Mouse (Mus musculus) bone marrow, adult 2 months (tissue): ENCODE measurements around the gene Gjb4. TPM values are rescaled to one million over a fixed set of nuclear protein-coding genes. Genes with fewer than 3 reads are reported as not detected.

Source experiments
- H3K27ac ChIP-seq: fragments of 200-500 bp; 2 replicates; pipeline ENCODE4 v1.5.1; 2012; ENCODE audit warnings: low read depth, mild to moderate bottlenecking, control low read depth, inconsistent platforms, low read length; ENCODE audit not compliant: control insufficient read depth, poor library complexity, insufficient read depth
- H3K4me1 ChIP-seq: fragments of 200-500 bp; 2 replicates; pipeline ENCODE4 v1.6.1; 2011; ENCODE audit warnings: low read length; ENCODE audit not compliant: control insufficient read depth, insufficient read depth
- H3K4me3 ChIP-seq: fragments of 200-500 bp; replicated peaks from 2 replicates; pipeline ENCODE3; 2011; ENCODE audit warnings: mild to moderate bottlenecking, low read depth, low read length, control low read depth; ENCODE audit not compliant: control insufficient read depth
- CTCF ChIP-seq: fragments of 200-500 bp; IDR thresholded peaks from 2 replicates; pipeline ENCODE4 v1.5.1; 2011; ENCODE audit warnings: low read length, control low read depth; ENCODE audit not compliant: control insufficient read depth, insufficient read depth
- POLR2A ChIP-seq: fragments of 200-500 bp; IDR thresholded peaks from 2 replicates; pipeline ENCODE4 v1.6.1; 2011; ENCODE audit warnings: low read depth, mild to moderate bottlenecking, control low read depth, low read length, borderline replicate concordance; ENCODE audit not compliant: control insufficient read depth
- WGBS: fragments of 180-500 bp; shearing (Covaris S2); methylation state at CpG from one replicate; pipeline ENCODE4 v1.1.7; 2018; 5-methylcytosine and 5-hydroxymethylcytosine counted together
- polyA plus RNA-seq: library from polyadenylated mRNA; stranded (reverse); fragments of >200 nt; gene quantifications from 2 replicates; pipeline ENCODE4 v1.2.4, GENCODE M21; 2011; ENCODE audit warnings: low replicate concordance; ENCODE audit not compliant: missing spikeins, insufficient read depth, insufficient read length

Gene Gjb4
- polyA plus RNA-seq, result not detected in 2 replicates

DNA sequence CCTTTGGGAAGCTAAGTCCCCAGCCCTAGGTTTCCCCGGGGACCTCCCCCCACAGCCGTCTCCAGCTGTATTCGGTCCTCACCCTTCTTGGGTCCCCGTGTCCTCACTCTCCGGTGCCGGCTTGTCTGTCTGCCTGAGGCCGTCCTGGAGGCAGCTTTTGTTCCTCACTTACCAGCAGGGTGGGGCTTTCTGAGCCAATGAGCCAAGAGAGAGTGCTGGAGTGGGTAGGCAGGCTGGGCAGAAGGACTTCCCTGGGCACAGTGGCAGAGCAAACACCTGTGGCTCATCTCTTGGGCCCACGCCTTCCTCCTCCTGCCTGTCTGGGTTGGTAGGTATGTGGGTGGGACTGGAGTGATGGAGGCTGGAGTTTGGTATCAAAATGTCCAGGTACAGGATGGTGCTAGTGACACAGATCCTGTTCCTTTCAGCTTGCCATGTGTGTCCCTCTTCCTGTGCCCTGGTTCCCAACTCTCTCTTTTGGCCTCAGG is at the start of gene Gjb4:
Gene Gjb4 (minus strand): TSS at position 131 of the 488 bp plus-strand sequence.
- no peaks in the 10 kb centered on the region for H3K4me1 ChIP-seq
- H3K4me3 ChIP-seq, result no peak within 1 kb of the TSS
- H3K27ac ChIP-seq, result no peak within 1 kb of the TSS
- 85% methylated on average over 8 of the region's 8 CpGs for WGBS
- TF ChIP-seq CTCF (no peak), POLR2A (no peak)

DNA sequence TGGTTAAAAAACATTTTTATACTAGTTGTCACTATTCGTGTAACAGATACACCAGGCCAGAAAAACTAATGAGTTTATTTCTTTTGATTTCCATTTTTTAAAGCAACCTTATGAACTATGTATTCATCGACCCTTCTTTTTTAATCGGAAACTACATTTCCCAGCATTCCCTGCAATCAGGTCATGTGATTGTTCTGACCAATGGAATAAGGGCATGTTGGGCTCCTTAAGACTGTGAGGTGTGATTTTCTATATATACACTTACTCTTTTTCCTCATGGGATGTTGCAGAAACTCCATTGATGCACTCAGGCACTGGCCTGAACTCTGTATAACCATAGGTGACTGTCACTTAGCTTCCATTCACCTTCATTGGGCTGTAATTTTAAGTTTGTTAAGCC is 48.7 kb upstream of the Gjb4 start:
- TF ChIP-seq CTCF, result no peak
- TF ChIP-seq POLR2A, result no peak
- no peak overlapping the region for H3K4me3 ChIP-seq
- H3K4me1 ChIP-seq, result no peaks in the 10 kb centered on the region
- no peak overlapping the region for H3K27ac ChIP-seq
- 70% methylated on average over 3 of the region's 3 CpGs for WGBS

DNA sequence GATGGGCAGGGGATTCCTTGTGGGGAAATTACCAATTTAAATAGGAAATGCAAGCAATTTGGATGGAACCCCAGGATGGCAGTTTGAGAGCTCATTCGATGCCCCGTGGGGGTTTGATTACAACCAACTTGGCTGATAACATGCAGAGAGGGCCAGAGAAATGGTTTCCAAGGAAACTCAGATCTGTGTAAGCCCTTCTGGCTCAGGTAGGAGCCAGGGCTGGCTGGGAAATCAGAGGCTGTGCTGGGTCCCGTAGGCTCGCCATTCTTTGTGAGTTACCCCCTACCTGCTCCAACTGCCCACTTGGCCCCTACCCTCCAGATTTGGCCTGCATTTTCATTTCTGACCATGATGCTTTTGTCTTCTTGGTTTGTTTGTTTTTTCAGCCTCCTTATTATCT is 48.3 kb upstream of the Gjb4 start:
- Histone ChIP-seq H3K4me1 (no peaks in the 10 kb centered on the region), H3K4me3 (no peak overlapping the region), H3K27ac (no peak overlapping the region)
- WGBS, result 75% methylated on average over 4 of the region's 4 CpGs
- TF ChIP-seq CTCF (no peak), POLR2A (no peak)

DNA sequence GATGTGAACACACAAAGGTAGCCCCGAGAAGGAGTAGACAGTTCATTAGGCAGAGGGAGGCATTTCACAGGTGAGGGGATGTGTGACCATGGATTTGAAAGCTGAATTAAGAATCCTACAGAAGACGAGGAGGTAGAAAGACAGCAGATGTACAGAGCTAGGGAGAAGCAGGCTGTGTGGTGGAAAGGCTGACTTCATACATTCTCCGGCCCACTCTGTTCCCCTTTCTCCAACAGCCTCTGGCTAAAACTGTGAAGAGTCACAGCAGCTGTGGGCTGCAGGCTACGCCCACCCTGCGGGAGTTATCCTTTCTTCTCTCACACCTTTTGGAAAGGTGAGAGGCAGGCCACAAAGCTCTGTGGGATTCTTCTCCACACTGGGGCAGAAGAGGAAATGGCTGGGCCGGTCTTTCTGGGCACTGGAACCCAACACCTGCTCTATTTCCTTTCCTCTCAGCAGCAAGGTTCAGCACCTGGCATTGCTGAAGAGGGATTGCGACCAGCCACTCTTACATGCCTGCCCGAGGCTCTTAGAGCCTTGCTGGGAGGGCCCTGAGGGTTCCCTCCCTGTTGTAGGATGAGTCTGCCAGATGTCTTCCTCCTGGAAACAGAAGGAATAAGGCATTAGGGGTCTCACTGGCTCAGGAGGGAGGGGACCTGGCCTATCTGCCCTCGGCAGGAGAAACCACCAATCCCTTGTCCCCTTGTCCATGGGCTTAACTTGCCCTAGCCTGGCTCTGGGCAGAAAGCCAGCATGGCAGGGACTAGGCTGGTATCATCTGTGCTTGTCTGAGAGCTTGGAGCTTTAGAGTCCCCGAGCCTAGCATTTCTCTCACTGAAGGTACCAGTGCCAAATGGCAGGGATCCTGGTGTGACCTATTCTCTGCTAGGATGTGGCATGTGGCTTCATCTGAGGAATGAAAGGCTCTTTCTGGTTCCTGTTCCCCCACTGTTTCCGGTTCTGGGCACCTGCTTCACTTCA is 46.6 kb upstream of the Gjb4 start:
- Histone ChIP-seq H3K4me3 (no peak overlapping the region), H3K27ac (no peak overlapping the region), H3K4me1 (no peaks in the 10 kb centered on the region)
- 34% methylated on average over 11 of the region's 11 CpGs for WGBS
- TF ChIP-seq POLR2A, result no peak
- no peak for TF ChIP-seq CTCF

DNA sequence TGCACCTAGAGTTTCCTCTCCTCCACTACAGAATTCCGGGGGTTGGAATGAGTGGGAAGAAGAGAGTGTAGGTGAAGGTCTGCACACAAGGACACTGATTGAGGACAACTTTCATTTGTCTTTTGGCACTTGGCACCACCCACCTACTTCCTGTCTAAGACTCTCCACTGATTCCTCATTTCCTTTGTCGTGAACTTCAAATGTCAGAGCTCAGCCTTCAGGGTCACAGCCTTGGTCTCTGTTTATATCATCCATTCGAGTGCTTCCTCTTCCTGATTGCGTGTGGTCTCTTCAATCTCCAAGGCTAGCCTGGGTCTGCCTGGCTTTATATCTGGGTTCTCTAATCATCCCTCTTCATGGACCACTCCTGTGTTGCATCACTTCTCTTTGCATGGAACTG is 41.7 kb upstream of the Gjb4 start:
- Histone ChIP-seq H3K4me1 (no peaks in the 10 kb centered on the region), H3K27ac (no peak overlapping the region), H3K4me3 (no peak overlapping the region)
- WGBS, result 12% methylated on average over 4 of the region's 4 CpGs
- TF ChIP-seq POLR2A (no peak), CTCF (no peak)

DNA sequence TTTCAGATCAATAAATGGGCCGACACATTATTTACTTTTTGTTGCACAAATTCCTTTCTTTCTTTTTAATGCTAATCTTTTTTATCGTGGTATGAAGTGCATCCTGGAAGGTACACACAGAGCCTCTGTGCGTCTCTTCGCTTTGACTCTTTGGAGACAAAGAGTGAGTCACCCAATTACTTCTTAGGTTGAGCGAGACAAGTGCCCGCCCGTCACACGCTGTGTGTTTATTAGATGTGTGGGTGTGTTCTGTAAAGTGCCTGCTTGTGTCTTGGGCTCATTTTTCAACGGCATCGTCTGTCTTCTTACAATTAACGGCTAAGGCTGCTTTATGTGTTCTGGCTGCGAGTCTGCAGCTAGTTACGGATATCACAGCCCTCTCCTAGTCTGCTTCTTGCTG is 35.8 kb upstream of the Gjb4 start:
- no peak overlapping the region for H3K27ac ChIP-seq
- TF ChIP-seq CTCF, result no peak
- TF ChIP-seq POLR2A, result no peak
- no peaks in the 10 kb centered on the region for H3K4me1 ChIP-seq
- WGBS, result 71% methylated on average over 13 of the region's 13 CpGs
- no peak overlapping the region for H3K4me3 ChIP-seq

DNA sequence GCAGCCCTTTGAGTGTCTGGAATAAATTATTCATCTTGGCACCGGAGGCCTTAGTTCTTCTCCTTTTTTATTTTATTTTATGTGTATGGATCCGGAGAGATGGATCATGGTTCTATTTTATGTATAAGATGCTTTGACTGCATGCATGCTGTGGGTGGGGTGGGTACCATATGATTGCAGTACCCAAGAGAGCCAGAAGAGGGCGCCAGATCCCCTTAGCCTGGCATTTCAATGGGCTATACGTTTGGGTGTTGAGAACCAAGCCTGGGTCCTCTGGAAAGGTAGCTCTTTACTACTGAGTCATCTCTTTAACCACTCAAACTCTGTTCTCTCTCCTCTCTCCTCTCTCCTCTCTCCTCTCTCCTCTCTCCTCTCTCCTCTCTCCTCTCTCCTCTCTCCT is 23.5 kb upstream of the Gjb4 start:
- Histone ChIP-seq H3K4me3 (no peak overlapping the region), H3K27ac (no peak overlapping the region), H3K4me1 (no peaks in the 10 kb centered on the region)
- peak; percentile 68 for TF ChIP-seq CTCF
- TF ChIP-seq POLR2A, result no peak
- 27% methylated on average over 4 of the region's 4 CpGs for WGBS

DNA sequence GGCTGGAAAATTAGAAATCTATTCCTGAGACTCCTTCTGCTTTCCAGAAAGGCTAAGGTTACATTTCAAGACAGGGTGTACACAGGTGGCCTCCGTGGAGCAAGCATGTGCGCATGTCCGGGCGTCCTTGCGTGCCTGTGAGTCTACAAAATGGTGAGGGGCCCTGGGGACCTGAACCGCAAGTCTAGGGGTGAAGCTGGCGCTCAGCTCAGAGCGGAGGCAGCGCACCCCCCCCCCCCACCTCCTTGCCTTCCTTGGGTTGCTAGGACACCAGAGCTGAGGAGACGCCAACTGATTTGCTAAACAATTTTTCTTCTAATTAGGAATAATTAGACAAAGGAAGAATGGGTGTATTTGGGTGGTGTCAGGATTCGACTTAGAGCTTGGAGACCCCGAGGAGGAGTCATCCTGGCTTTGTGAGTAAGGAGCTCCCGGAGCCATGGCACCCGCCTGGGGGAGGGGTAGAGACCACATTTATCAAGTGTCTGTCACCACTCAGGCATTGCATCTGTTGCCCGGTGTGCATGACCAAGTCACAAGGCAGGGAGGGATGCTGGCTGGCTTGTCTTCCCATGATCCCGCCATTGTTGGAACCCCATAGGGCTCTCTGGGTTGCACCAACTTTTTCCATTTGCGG is 21.8 kb upstream of the Gjb4 start:
- TF ChIP-seq CTCF (no peak), POLR2A (no peak)
- Histone ChIP-seq H3K4me3 (no peak overlapping the region), H3K27ac (no peak overlapping the region), H3K4me1 (no peaks in the 10 kb centered on the region)
- WGBS, result 85% methylated on average over 17 of the region's 17 CpGs
